Mouse (Mus musculus) olfactory bulb, adult 2 months (tissue): ENCODE data around the gene Vps35. TPM values are rescaled to one million over a fixed set of nuclear protein-coding genes. Genes with fewer than 3 reads are reported as not detected.

Experiments used
- H3K27ac ChIP-seq: fragments of 200-500 bp; 2 replicates; pipeline ENCODE4 v1.5.1; 2012; ENCODE audit warnings: low read depth, low read length; ENCODE audit not compliant: insufficient read depth
- H3K4me1 ChIP-seq: fragments of 200-500 bp; 2 replicates; pipeline ENCODE4 v1.6.1; 2012; ENCODE audit warnings: low read length; ENCODE audit not compliant: control insufficient read depth, insufficient read depth
- H3K4me3 ChIP-seq: fragments of 200-500 bp; 2 replicates; pipeline ENCODE4 v1.5.1; 2012; ENCODE audit warnings: mild to moderate bottlenecking, low read depth, low read length, moderate library complexity; ENCODE audit not compliant: insufficient read depth
- CTCF ChIP-seq: fragments of 200-500 bp; IDR thresholded peaks from 2 replicates; pipeline ENCODE4 v1.5.1; 2012; ENCODE audit warnings: low read depth, mild to moderate bottlenecking, low read length, moderate library complexity; ENCODE audit not compliant: insufficient read depth
- POLR2A ChIP-seq: fragments of 200-500 bp; IDR thresholded peaks from 2 replicates; pipeline ENCODE4 v1.6.1; 2012; ENCODE audit warnings: mild to moderate bottlenecking, low read depth, low read length, moderate library complexity; ENCODE audit not compliant: insufficient read depth
- whole genome bisulfite sequencing: fragments of 180-500 bp; shearing (Covaris S2); methylation state at CpG from one replicate; pipeline ENCODE4 v1.1.7; 2018; 5-methylcytosine and 5-hydroxymethylcytosine counted together
- polyA plus RNA-seq: library from polyadenylated mRNA; stranded (reverse); fragments of >200 nt; gene quantifications from 2 replicates; pipeline ENCODE4 v1.2.4, GENCODE M21; 2012; ENCODE audit warnings: low replicate concordance; ENCODE audit not compliant: missing spikeins, insufficient read depth, insufficient read length

The Vps35 gene
- polyA plus RNA-seq, 1 experiment, result not detected

DNA sequence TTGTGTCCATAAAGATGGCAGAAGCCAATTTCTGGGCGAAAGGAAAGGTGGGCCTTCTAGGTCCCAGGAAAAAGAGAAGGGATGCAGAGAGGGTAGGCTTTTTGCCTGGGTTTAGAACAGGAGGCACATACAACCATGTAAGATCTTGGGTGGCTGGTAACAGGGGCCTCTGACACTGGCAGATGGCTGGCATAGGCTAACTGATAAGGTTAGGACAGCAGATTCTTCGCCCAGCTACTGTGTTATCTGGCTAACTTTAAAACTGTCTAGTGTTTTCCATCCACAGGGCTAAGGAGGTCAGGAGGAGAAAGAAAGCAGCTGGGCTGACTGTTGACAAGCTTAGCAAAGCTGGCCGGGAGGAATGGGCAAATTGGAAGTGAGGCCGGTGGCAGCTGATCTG, 18.9 kb upstream of the Vps35 start:
- TF ChIP-seq CTCF, result no peak
- TF ChIP-seq POLR2A, result no peak
- Histone ChIP-seq H3K27ac (no peak overlapping the region), H3K4me1 (no peaks in the 10 kb centered on the region), H3K4me3 (no peak overlapping the region)
- 96% methylated on average over 4 of the region's 4 CpGs for WGBS

DNA sequence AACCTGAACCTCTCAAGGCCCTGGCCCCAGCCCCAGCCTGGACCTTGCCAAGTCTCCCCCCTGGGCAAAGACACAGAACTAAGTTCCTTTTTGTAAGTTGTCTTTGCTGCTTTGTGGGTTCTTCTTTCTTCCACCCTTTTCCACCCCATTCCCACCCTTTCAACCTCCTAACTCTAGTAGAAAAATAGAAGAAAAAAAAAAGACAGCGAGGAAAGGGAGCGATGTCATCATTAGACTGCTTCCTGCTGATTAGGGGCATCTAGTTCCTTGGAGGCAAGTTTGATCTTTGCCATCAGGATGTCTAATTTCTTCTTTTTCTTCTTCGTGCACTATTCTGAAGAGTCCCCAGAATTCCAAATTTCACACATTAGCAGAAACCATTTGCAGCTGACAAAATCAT, 13.4 kb upstream of the Vps35 start:
- TF ChIP-seq POLR2A (no peak), CTCF (no peak)
- H3K4me3 ChIP-seq, result no peak overlapping the region
- no peak overlapping the region for H3K27ac ChIP-seq
- no peaks in the 10 kb centered on the region for H3K4me1 ChIP-seq
- 84% methylated on average over 3 of the region's 3 CpGs for WGBS

DNA sequence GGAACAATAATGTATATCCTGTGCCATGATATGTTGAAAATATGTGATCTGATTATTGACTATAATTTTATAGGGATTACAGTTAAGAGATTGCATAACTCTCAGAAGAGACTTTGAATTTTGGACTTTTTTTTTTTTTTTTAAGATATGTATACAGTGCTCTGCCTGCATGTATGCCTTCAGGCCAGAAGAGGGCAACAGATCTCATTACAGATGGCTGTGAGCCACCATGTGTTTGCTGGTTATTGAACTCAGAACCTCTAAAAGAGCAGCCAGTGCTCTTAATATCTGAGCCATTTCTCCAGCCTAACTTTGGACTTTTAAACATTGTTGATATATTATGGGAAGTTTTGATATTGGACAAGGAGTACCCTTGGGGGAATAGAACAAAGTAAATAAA, 12.1 kb upstream of the Vps35 start:
- no peak overlapping the region for H3K27ac ChIP-seq
- H3K4me3 ChIP-seq, result no peak overlapping the region
- no peaks in the 10 kb centered on the region for H3K4me1 ChIP-seq
- TF ChIP-seq POLR2A (no peak), CTCF (no peak)

DNA sequence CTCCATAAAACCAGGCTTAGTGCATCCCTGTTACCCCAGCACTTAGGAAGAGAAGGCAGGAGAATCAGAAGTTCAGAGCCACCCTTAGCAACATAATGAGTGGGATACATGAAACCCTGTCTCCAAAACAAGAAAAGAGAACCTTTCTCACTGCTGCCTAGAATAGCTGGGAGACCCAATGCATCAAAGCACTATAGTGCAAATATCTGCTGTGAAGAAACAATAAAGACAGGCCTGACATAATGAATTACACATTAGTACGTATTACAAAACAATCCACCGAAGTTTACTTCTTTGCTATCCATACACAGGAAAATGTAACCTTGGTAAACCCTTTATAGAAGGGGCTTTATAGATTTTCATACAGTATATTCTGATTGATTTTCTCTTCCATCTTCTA, 9.0 kb upstream of the Vps35 start:
- 91% methylated on average over 2 of the region's 2 CpGs for WGBS

DNA sequence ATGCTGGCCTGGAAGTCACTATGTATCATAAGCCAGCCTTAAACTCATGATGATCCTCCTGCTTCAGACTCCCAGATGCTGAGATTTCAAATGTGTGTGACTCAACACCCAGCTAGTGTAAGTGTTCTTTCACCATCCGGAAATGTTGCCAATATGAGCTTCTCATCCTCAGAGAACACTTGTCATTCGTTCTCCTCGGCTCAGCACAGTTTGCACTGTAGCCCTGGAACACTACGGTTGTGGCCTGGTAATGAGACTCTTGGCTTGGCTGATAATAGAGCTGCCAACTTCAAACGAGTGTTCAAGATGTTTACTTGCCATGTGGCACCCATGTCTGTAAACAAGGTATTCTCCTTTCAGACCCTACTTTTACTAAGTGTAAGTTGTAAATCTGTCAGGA, 3.9 kb upstream of the Vps35 start:
- no peaks in the 10 kb centered on the region for H3K4me1 ChIP-seq
- H3K4me3 ChIP-seq, result no peak overlapping the region
- no peak overlapping the region for H3K27ac ChIP-seq
- TF ChIP-seq CTCF (no peak), POLR2A (no peak)
- WGBS, result 49% methylated on average over 5 of the region's 5 CpGs

More for the DNA sequence above, 9.0 kb upstream of the Vps35 start:
- H3K27ac ChIP-seq, result no peak overlapping the region
- H3K4me3 ChIP-seq, result no peak overlapping the region
- TF ChIP-seq CTCF (no peak), POLR2A (no peak)
- no peaks in the 10 kb centered on the region for H3K4me1 ChIP-seq

DNA sequence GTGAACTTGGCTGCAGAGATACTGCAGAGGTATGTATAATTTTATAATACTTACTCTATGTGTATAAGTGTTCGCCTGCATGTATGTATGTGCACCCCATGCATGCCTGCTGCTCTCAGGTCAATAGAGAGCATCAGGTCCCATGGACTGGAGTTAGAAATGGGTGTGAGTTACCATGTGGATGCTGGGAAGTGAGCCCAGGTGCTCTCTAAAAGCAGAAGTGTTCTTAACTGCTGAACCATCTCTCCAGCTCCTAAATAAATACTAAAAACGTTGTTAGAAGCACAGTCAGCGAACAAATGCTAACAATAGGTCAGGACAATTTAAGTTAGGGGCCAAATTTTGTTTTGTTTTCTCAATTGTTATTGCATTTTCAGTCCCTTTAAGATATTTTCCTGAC, 3.3 kb upstream of the Vps35 start:
- 78% methylated on average over 3 of the region's 3 CpGs for WGBS
- TF ChIP-seq POLR2A, result no peak
- TF ChIP-seq CTCF, result no peak
- H3K4me1 ChIP-seq, result no peaks in the 10 kb centered on the region
- no peak overlapping the region for H3K4me3 ChIP-seq
- H3K27ac ChIP-seq, result no peak overlapping the region

DNA sequence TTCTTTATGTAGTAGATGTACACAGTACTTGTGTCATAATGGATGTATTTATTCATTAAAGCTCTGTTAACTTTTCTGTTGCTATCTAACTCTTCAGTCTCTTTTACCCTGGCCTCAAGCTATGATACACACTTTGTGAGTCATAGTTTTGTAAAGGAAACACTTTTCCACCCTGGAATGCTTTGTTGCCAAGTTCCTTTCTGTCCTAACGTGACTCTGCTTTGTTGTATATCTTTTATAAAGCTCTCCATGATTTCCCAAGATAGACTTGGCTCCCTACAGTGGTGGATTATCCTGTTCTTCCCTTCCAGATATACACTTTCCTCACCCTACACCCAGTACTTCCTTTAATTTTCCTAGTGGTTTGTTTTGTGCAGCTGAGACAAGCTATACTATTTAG, 2.3 kb upstream of the Vps35 start:
- TF ChIP-seq POLR2A, result no peak
- TF ChIP-seq CTCF, result no peak
- no peak overlapping the region for H3K27ac ChIP-seq
- H3K4me1 ChIP-seq, result no peaks in the 10 kb centered on the region
- H3K4me3 ChIP-seq, result no peak overlapping the region
- 17% methylated on average over 1 of the region's 1 CpGs for WGBS

DNA sequence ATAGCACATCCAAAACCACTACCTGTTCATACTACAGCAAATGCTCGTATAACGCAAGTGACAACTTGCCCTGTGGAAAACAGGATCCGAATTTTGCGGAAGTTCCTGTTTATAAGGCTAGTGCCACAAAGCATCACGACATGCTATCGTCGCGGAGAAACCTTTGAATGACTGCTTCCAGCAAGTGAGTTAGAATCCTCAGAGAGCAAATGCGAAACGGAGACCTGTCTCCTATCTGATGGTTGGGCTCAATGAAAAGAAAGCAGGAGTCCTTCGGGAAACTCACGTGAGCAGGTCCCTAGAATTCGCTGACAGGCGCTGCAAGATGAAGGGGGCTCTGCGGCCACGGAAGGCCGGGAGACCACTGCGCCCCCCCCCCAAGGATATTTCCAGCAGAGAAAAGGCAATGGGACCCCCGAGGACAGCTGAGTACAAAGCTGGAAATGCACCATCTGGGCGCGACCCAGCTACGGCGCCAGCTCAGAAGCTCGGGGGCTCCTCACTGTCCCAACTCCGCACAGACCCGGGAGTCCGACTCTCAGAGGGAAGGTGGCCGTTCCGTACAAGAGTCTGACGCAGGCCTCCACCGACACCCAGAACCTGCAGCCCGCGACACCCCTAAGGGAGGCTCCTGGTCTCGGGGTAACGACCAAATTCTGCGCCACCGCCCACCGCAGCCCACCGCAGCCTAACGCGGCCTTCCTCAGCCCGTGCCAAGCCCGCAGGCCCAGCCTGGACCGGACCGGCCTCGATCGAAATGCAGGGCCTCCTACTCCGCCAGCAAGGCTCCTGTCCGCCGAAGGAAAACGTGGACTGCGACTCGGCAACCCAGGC, 785 bp downstream of the Vps35 start:
- Histone ChIP-seq H3K4me3 (peak overlapping the region; percentile 70), H3K4me1 (no peaks in the 10 kb centered on the region), H3K27ac (peak overlapping the region; percentile 22; the same call in 1 of the 2 replicates)
- no peak for TF ChIP-seq CTCF
- TF ChIP-seq POLR2A, result no peak
- under 1% methylated on average over 53 of the region's 53 CpGs for WGBS

DNA sequence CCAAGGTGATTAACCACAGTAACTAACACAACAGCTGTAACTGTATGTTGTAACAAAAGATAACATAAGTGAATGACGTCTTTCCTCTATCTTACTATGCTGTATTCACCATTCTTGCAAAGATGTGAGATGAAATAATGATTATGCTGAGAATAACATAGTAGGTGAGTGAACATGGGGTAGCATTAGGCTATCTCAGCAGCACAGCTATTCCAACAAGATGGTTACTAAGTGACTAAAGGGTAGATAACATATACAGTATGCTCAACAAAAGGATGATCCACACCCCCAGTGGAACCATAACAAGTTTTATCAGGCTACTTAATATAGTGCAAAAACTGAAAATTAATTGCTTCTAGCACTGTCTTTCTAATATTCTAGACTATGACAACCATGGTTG, 12.8 kb downstream of the Vps35 start:
- TF ChIP-seq POLR2A (no peak), CTCF (no peak)
- WGBS, result 87% methylated on average over 1 of the region's 1 CpGs
- no peak overlapping the region for H3K27ac ChIP-seq
- peaks cover 2% of the 10 kb centered on the region; the same call in 1 of the 2 replicates for H3K4me1 ChIP-seq
- no peak overlapping the region for H3K4me3 ChIP-seq

DNA sequence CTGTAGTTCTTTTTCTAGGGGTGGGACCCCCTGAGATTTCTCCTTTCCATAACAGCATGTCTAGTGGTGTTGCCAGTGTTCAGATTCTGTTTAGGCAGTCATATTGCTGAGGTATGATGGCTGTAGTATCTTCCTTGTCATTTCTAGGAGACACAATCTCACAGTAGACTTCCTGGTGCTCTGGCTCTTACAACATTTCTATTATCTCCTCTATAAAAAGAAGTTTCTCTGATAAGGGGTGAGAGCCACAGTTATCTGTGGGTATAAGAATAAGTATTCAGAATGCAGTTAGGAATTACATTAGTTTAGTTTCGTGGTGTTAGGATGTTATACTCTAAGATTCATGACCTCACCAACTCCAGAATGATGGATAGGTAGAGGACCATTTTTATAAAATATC, 72.3 kb downstream of the Vps35 start:
- 73% methylated on average over 1 of the region's 1 CpGs for WGBS
- TF ChIP-seq POLR2A (no peak), CTCF (no peak)
- no peaks in the 10 kb centered on the region for H3K4me1 ChIP-seq
- H3K27ac ChIP-seq, result no peak overlapping the region
- H3K4me3 ChIP-seq, result no peak overlapping the region

DNA sequence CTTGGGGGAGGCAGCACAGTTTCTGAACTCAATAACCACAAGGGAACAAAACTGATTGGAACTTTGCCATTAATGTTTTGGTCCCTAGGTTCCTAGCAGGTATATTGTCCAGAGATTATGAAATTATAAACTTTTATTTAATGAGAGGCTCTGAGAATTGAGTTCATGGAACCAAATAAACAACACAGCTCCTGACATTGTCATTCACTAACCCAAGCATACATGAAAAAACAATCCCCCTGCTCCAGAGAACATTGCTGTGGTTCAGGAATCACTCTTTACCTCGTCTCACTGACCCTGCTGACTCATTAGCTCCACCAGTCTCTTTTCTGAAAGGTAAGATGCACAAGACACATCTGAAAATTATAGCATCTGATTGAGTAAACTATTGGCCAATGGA, 73.9 kb downstream of the Vps35 start, which contains the start of gene Olfr371:
TSS of gene Olfr371 (plus strand) at position 301 of the 400 bp plus-strand sequence.
- H3K4me3 ChIP-seq, result no peak within 1 kb of the TSS
- TF ChIP-seq POLR2A (no peak), CTCF (no peak)
- H3K4me1 ChIP-seq, result no peaks in the 10 kb centered on the region
- H3K27ac ChIP-seq, result no peak within 1 kb of the TSS
- WGBS, result 40% methylated on average over 1 of the region's 1 CpGs
